Mouse (Mus musculus) left cerebral cortex, adult 9 months (tissue): ENCODE measurements around the gene Slc35f1.
A peak's percentile ranks its signal among the peaks of the same experiment; 100 is the strongest.
"Not testable (repeated sequence)": the region's sequence is repeated elsewhere in the genome, so short reads cannot be mapped to it uniquely, and the experiment has no call there.

ENCODE experiments used
- DNase-seq, 2 experiments: peaks; one replicate each; pipeline ENCODE4 v3.0.0; 2022; ENCODE audit warnings: low spot score in 2 of 2

The Slc35f1 gene

GRCm38 (mm10) chr10:52787075-52787474 lies 96.7 kb downstream of the Slc35f1 start:
- peak; percentile 19 to 76 for DNase-seq

DNA sequence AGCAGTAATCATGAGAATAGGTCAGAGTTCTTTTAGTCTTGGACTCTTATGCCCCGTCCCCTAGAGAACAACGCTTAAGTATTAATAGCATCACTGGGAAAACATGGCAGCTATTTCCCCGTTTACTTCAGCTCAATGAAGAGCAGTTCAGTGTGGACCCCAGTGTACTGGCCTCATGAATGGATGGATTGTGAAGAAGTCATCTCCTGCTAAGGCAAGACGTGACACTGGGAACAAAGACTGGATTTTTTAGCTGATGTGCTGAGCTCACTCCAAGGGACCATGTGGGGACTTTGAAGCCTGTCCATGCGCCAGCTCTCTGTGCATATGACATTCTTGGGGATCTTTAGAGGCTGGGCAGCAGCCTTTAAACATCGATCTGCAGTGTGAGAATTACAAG lies 101.2 kb downstream of the Slc35f1 start:
- no peak for DNase-seq

- no peak for DNase-seq
Observed at GRCm38 (mm10) chr10:52797454-52797853, 107.1 kb downstream of the Slc35f1 start.

DNA sequence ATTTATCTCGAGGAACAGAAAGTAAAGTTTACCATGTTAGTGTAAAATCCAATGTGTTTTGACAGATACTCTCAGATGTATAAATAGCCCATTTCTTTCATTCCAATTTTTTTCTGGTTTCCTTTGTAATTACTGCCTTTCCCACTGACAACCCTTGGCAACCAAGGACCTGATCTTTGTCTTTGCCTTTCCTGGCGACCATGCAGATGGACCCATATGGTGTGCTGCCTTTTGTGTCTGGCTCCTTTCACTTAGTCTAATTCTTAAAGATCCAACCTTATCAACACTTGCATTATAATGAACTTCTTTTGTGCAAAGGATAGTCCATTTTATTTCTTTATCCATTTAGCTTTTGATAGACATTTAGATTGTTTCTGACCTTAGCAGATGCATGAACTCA lies 117.5 kb downstream of the Slc35f1 start:
- DNase-seq = no peak

- DNase-seq = no peak
Observed at GRCm38 (mm10) chr10:52812861-52813260, 122.5 kb downstream of the Slc35f1 start.

GRCm38 (mm10) chr10:52814358-52814757 lies 124.0 kb downstream of the Slc35f1 start:
- no peak for DNase-seq

DNA sequence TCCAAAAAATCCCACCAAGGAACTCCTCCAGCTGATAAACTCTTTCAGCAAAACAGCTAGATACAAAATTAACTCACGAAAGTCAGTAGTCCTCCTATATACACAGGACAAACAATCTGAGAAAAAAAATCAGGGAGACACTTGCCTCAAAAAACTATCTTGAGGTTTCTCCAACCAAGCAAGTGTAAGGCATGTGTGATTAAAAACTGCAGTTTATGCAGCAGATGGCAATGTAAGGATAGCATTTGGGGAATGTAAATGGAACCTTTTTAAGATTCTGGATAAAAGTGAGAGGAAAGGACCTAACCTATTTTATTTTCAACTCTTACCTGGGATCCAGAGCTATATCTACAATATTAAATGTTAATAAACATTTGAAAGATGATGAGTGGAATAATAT lies 129.3 kb downstream of the Slc35f1 start:
- DNase-seq = no peak

DNA sequence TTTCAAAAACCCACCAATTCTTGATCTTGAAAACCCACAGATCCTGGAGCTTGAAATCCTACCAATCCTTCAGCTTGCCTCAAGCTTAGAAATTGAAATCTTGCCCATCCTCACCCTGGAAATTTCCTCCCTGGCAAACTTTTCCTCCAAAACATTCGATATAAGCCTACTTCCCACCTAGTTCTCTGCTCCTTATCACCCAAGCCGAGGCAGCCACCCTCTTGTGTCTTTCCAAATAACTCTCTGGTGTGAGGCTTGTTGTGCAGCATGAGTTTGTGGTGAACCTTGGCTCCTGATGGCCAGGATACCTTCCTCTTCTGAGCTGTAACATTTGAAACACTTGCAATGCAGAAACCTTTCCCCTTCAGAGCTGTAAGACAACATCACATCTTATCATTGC lies 132.6 kb downstream of the Slc35f1 start:
- no peak for DNase-seq

DNA sequence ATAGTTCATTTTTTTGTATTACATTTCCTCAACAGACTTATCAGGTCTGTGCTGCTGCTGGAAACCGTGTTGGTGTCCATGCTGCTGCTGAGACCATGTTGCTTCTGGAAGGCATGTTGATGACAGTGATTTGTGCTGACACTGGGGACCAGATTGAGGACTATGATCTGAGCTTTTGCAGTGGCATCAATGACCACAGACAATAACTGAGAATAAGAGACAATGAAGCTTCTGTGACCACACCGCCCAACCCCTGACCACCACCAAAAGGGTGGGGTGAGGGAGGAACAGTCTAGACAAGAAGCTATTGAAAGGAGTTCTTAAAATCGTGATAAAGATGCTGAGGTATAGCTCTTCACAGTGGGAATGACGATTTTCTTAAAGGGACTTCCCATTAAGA lies 135.4 kb downstream of the Slc35f1 start:
- no peak for DNase-seq

DNA sequence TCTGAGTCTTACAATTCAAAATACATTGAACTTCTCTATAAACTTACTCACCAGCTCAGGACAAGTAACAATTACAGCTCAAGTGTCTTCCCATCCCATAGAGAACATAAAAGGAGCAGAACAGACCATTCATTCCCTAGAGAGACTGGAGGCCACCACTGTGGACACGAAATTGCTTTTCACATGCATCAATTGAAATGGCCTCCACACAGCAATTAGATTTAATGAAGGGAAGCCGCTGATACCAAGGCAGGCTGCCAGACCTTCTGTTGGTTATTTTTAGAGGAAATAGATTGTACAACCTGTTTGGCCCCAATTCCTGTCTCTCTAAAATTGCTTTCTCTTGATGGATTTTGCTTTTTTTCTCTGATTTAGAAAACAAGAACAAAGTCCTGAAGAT lies 150.5 kb downstream of the Slc35f1 start:
- DNase-seq = no peak

DNA sequence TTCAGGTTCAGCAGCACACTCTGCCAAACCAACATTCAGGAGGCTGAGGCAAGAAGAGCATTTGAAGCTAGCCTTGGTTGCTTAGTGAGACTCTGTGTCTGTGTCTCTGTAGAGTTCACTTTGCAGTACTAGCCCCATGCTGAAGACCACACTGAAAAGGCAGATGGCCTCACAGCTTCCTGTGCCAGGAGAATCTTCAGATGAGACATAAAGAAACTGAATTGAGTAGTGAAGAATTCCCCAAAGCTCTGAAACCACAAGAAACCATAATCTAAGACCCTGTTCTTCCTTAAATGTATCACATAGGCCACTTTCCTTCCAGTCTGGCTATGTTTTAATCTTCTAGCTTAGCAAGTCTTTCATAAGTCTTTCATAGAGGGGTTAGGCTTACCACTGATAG lies 161.7 kb downstream of the Slc35f1 start:
- no peak for DNase-seq

GRCm38 (mm10) chr10:52860851-52861250 lies 170.5 kb downstream of the Slc35f1 start:
- DNase-seq = no peak

- DNase-seq = no peak
Observed at GRCm38 (mm10) chr10:52864936-52865335, 174.6 kb downstream of the Slc35f1 start.

- no peak for DNase-seq
Observed at GRCm38 (mm10) chr10:52871110-52871509, 180.8 kb downstream of the Slc35f1 start.

GRCm38 (mm10) chr10:52874133-52874532 lies 183.8 kb downstream of the Slc35f1 start:
- no peak for DNase-seq

DNA sequence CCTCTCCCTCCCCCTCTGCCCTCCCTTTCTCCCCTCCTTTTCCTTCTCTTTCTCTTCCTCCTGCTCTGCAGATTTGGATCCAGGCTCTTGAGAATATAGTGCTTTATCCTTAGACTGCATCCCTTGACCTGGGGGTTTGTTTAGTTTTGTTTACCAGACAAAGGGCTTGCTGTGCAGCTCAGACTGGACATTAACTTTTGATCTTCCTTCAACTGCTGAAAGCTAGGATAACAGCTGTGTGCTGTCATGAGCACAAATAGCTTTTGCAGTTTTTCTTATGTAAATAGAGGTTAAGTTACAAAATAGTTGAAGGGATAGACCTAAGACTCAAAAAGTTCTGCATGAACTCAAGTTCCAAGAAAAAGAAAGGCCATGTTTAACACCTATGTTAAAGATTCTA lies 184.4 kb downstream of the Slc35f1 start:
- DNase-seq = no peak

GRCm38 (mm10) chr10:52877263-52878021 lies 187.1 kb downstream of the Slc35f1 start:
- no peak for DNase-seq

DNA sequence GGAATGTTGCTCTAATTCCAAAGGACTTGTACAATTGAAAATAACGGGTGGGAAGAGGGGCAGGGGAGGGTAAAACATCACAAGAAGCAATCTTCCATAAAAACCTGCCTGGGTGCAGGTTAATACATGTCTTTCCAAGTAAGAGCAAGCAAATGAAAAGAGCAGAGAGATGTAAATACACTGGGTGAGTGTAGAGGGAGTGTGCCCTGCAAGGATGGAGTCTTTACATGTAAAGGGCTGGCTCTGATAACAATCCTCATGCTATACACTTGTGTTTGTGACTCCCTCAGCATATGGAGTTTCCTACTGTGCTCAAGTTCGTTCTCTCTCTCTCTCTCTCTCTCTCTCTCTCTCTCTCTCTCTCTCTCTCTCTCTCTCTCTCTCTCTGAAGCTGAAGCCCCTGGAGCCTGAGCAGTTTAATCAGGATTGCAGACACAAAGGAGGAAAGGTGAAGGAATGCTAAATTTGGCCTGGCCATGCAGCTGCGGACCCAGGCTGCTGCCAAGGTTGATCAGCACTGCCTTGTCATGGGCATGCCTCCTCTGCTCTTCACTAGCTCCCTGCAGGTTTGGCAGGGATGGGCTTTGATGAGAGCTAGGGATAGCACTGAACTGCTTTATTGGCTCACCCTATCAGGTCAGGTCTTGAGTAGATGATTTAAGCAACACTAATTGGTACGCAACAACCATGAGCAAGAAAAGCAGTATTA lies 187.9 kb downstream of the Slc35f1 start:
- DNase-seq = no peak

- not testable (repeated sequence) for DNase-seq
Observed at GRCm38 (mm10) chr10:52896724-52897123, 206.4 kb downstream of the Slc35f1 start.

- DNase-seq = no peak
Observed at GRCm38 (mm10) chr10:52904914-52905313, 214.6 kb downstream of the Slc35f1 start.

GRCm38 (mm10) chr10:52911762-52912161 lies 221.4 kb downstream of the Slc35f1 start:
- no peak for DNase-seq

GRCm38 (mm10) chr10:52918715-52919114 lies 228.4 kb downstream of the Slc35f1 start:
- no peak for DNase-seq

DNA sequence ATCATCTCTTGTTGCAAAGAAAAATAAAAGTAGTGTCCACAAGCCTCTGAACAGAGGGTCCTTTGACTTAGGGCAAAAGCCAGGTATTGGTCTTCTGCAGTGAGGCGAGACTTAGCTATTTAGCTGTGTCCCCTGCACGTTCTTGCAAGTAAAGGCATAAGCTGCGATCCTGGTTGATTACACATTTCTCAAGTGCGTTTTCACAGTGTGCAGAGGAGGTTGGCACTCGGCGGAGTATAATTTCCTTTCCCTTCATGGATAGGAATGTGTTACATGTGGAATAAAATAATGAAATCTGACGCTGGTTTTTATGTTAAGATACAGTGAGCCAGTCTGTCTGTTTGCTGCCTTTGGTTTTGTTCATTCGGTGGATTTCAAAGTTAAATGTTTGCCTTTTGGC lies 232.8 kb downstream of the Slc35f1 start:
- DNase-seq = peak in 1 of 2 experiments; percentile 27
